Mouse (Mus musculus): Measurements from ENCODE around the gene Isoc2b. TPM values are rescaled to one million over a fixed set of nuclear protein-coding genes. Genes with fewer than 3 reads are reported as not detected.
"Not testable (repeated sequence)": the region's sequence is repeated elsewhere in the genome, so short reads cannot be mapped to it uniquely, and the experiment has no call there.

The Isoc2b gene
- total RNA-seq, 4 experiments from 2014 or later = 3.5 to 5.0 (median 3.8) TPM

GRCm38 (mm10) chr7:4836351-4836792, 33.7 kb downstream of the Isoc2b start:
- peak; percentile 15 to 50 for DNase-seq (ENCODE audit: low spot score in 2 of 2)

- DNase-seq (ENCODE audit: low spot score in 2 of 2) = no peak
These were observed 34.3 kb downstream of the Isoc2b start for GRCm38 (mm10) chr7:4835631-4836327.

GRCm38 (mm10) chr7:4830476-4830875, 39.6 kb downstream of the Isoc2b start:
- DNase-seq (ENCODE audit: low spot score in 2 of 2) = no peak

- DNase-seq (ENCODE audit: low spot score in 2 of 2) = no peak
These were observed 44.7 kb downstream of the Isoc2b start for GRCm38 (mm10) chr7:4825365-4825764.

GRCm38 (mm10) chr7:4822162-4822907, 47.7 kb downstream of the Isoc2b start:
- DNase-seq (ENCODE audit: low spot score in 2 of 2) = no peak

- DNase-seq (ENCODE audit: low spot score in 2 of 2) = no peak
These were observed 48.4 kb downstream of the Isoc2b start for GRCm38 (mm10) chr7:4821690-4822089.

GRCm38 (mm10) chr7:4820925-4821324, 49.1 kb downstream of the Isoc2b start:
- not testable (repeated sequence) for DNase-seq (ENCODE audit: low spot score in 2 of 2)

GRCm38 (mm10) chr7:4816559-4816958, 53.5 kb downstream of the Isoc2b start:
- DNase-seq (ENCODE audit: low spot score in 2 of 2) = no peak

GRCm38 (mm10) chr7:4813105-4813791, 56.8 kb downstream of the Isoc2b start:
- DNase-seq (ENCODE audit: low spot score in 2 of 2) = no peak

GRCm38 (mm10) chr7:4812303-4813104, 57.6 kb downstream of the Isoc2b start, which contains the start of gene Ube2s:
Gene Ube2s, minus strand, starts transcription at chr7:4812590.
- DNase-seq (ENCODE audit: low spot score in 2 of 2) = peak; percentile 95 to 98

- no peak for DNase-seq (ENCODE audit: low spot score in 2 of 2)
These were observed 58.2 kb downstream of the Isoc2b start for GRCm38 (mm10) chr7:4811842-4812302.

GRCm38 (mm10) chr7:4811131-4811530, 58.9 kb downstream of the Isoc2b start:
- not testable (repeated sequence) for DNase-seq (ENCODE audit: low spot score in 2 of 2)

- no peak for DNase-seq (ENCODE audit: low spot score in 2 of 2)
These were observed 63.3 kb downstream of the Isoc2b start for GRCm38 (mm10) chr7:4806716-4807115.

GRCm38 (mm10) chr7:4802247-4802646, 67.8 kb downstream of the Isoc2b start:
- DNase-seq (ENCODE audit: low spot score in 2 of 2) = no peak

GRCm38 (mm10) chr7:4795767-4796433, 74.2 kb downstream of the Isoc2b start:
- DNase-seq (ENCODE audit: low spot score in 2 of 2) = no peak

Other genes starting within 250 kb of the Isoc2b start
- 1 to 10 TPM; 1.4 to 2.3 (median 2.0) TPM for gene Tmem86b, start 238.8 kb downstream of the Isoc2b start, total RNA-seq (2022)
- 10 to 100 TPM; 48.2 to 53.4 (median 49.4) TPM for gene Ppp6r1, start 211.2 kb downstream of the Isoc2b start, total RNA-seq (2022)
- 10 to 100 TPM; 23.4 to 28.8 (median 24.4) TPM for gene Hspbp1, start 185.2 kb downstream of the Isoc2b start, total RNA-seq (2022)
- gene Brsk1, start 179.7 kb downstream of the Isoc2b start, total RNA-seq (2022) = under 1 TPM; 0.13 to 0.49 (median 0.39) TPM
- gene Tmem150b, start 145.0 kb downstream of the Isoc2b start, total RNA-seq (2022) = not detected
- 1 to 10 TPM; 3.5 to 5.2 (median 4.8) TPM for gene Kmt5c, start 130.1 kb downstream of the Isoc2b start, total RNA-seq (2022)
- not detected for gene Cox6b2, start 117.2 kb downstream of the Isoc2b start, total RNA-seq (2022)
- not detected for gene Fam71e2, start 99.0 kb downstream of the Isoc2b start, total RNA-seq (2022)
- not detected for gene Il11, start 87.4 kb downstream of the Isoc2b start, total RNA-seq (2022)
- not detected for gene Tmem190, start 87.3 kb downstream of the Isoc2b start, total RNA-seq (2022)
- 10 to 100 TPM in 1 of 4 experiments, 1 to 10 TPM in 3; 6.0 to 12.3 (median 7.4) TPM for gene Tmem238, start 80.6 kb downstream of the Isoc2b start, total RNA-seq (2022)
- 100 to 1,000 TPM; 347 to 558 (median 433) TPM for gene Rpl28, start 77.4 kb downstream of the Isoc2b start, total RNA-seq (2022)
- gene Ube2s, start 57.7 kb downstream of the Isoc2b start, total RNA-seq (2022) = 100 to 1,000 TPM in 1 of 4 experiments, 10 to 100 TPM in 3; 92.3 to 102 (median 95.8) TPM
- not detected for gene Shisa7, start 25.6 kb downstream of the Isoc2b start, total RNA-seq (2022)
- 10 to 100 TPM; 23.6 to 32.4 (median 28.2) TPM for gene Isoc2a, start 6.9 kb upstream of the Isoc2b start, total RNA-seq (2022)
- gene Gm36210, start 36.3 kb upstream of the Isoc2b start, total RNA-seq (2022) = under 1 TPM in 3 of 4 experiments, not detected in 1; 0.29 to 0.81 (median 0.48) TPM
- gene Zfp628, start 45.0 kb upstream of the Isoc2b start, total RNA-seq (2022) = 10 to 100 TPM in 2 of 4 experiments, 1 to 10 TPM in 2; 8.3 to 10.7 (median 9.7) TPM
- 1 to 10 TPM; 4.2 to 5.2 (median 4.6) TPM for gene Nat14, start 51.8 kb upstream of the Isoc2b start, total RNA-seq (2022)
- 1 to 10 TPM; 1.9 to 4.6 (median 2.5) TPM for gene Ssc5d, start 55.5 kb upstream of the Isoc2b start, total RNA-seq (2022)
- 10 to 100 TPM; 55.4 to 88.7 (median 62.8) TPM for gene Sbk2, start 94.1 kb upstream of the Isoc2b start, total RNA-seq (2022)
- 1 to 10 TPM in 3 of 4 experiments, under 1 TPM in 1; 0.58 to 1.6 (median 1.1) TPM for gene Sbk3, start 100.9 kb upstream of the Isoc2b start, total RNA-seq (2022)
- 1 to 10 TPM; 7.1 to 9.8 (median 8.7) TPM for gene Zfp579, start 125.9 kb upstream of the Isoc2b start, total RNA-seq (2022)
- gene Zfp524, start 144.2 kb upstream of the Isoc2b start, total RNA-seq (2022) = 10 to 100 TPM in 2 of 4 experiments, 1 to 10 TPM in 2; 8.3 to 11.7 (median 10.2) TPM
- 10 to 100 TPM; 22.4 to 25.7 (median 24.6) TPM for gene Fiz1, start 144.4 kb upstream of the Isoc2b start, total RNA-seq (2022)
- not detected for gene Gm44973, start 145.2 kb upstream of the Isoc2b start, total RNA-seq (2022)
- gene Zfp865, start 150.1 kb upstream of the Isoc2b start, total RNA-seq (2022) = 10 to 100 TPM; 12.4 to 16.3 (median 13.7) TPM
- gene Ccdc106, start 150.3 kb upstream of the Isoc2b start, total RNA-seq (2022) = not detected
- gene 4632433K11Rik, start 163.9 kb upstream of the Isoc2b start, total RNA-seq (2022) = not detected
- 1 to 10 TPM; 2.3 to 3.0 (median 2.7) TPM for gene Zfp784, start 168.2 kb upstream of the Isoc2b start, total RNA-seq (2022)
- 1 to 10 TPM; 1.5 to 3.7 (median 3.1) TPM for gene Zfp580, start 181.3 kb upstream of the Isoc2b start, total RNA-seq (2022)
- gene U2af2, start 191.9 kb upstream of the Isoc2b start, total RNA-seq (2022) = 10 to 100 TPM; 38.2 to 52.9 (median 47.0) TPM
- 100 to 1,000 TPM; 164 to 200 (median 181) TPM for gene Epn1, start 210.0 kb upstream of the Isoc2b start, total RNA-seq (2022)
- gene Rfpl4, start 246.7 kb upstream of the Isoc2b start, total RNA-seq (2022) = not detected